Mouse (Mus musculus) bone marrow, adult 2 months (tissue): ENCODE measurements around the gene Elobl.

Experiments
- CTCF ChIP-seq: fragments of 200-500 bp; IDR thresholded peaks from 2 replicates; pipeline ENCODE4 v1.5.1; 2011; ENCODE audit warnings: low read length, control low read depth; ENCODE audit not compliant: control insufficient read depth, insufficient read depth
- POLR2A ChIP-seq: fragments of 200-500 bp; IDR thresholded peaks from 2 replicates; pipeline ENCODE4 v1.6.1; 2011; ENCODE audit warnings: low read depth, mild to moderate bottlenecking, control low read depth, low read length, borderline replicate concordance; ENCODE audit not compliant: control insufficient read depth

DNA sequence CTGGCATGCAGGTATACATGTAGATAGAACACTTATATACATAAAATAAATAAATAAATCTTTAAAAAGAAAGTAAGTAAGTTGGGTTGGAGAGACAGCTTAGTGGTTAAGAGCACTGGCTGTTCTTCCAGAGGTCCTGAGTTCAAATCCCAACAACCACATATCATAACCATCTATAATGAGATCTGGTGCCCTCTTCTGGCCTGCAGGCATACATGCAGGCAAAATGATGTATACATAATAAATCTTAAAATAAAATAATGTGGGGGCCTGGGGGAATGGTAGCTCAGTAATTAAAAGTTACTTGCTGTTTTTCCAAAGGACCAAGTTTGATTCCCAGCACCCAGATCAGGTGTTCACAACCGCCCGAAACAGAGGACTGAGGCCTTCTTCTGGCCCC is 28.0 kb downstream of the Elobl start:
- TF ChIP-seq CTCF (no peak), POLR2A (no peak)
